Mouse (Mus musculus) stomach, embryonic 15.5 days (tissue): ENCODE data around the gene Mrc1. TPM values are rescaled to one million over a fixed set of nuclear protein-coding genes. Genes with fewer than 3 reads are reported as not detected.

Experiments used
- ATAC-seq: fragments of 200-750 bp; cut with Nextera tagmentation; 2 replicates; pipeline ENCODE4 v1.8.0; 2017; ENCODE audit warnings: low read depth, moderate number of reproducible peaks, moderate TSS enrichment; ENCODE audit not compliant: insufficient read depth, low FRiP score
- H3K27ac ChIP-seq: fragments of 300-500 bp; sonication (generic); 2 replicates; pipeline ENCODE4 v1.5.1; 2015; ENCODE audit warnings: mild to moderate bottlenecking, inconsistent platforms
- H3K27me3 ChIP-seq: fragments of 300-500 bp; sonication (generic); replicated peaks from 2 replicates; pipeline ENCODE4 v1.6.1; 2015; ENCODE audit warnings: inconsistent platforms
- H3K36me3 ChIP-seq: fragments of 300-500 bp; sonication (generic); 2 replicates; pipeline ENCODE4 v1.6.1; 2015; ENCODE audit warnings: inconsistent platforms
- H3K4me1 ChIP-seq: fragments of 300-500 bp; sonication (generic); 2 replicates; pipeline ENCODE4 v1.6.1; 2015; ENCODE audit warnings: inconsistent platforms
- H3K4me2 ChIP-seq: fragments of 300-500 bp; sonication (generic); 2 replicates; pipeline ENCODE4 v1.6.1; 2015; ENCODE audit warnings: mild to moderate bottlenecking, inconsistent platforms
- H3K4me3 ChIP-seq: fragments of 300-500 bp; sonication (generic); replicated peaks from 2 replicates; pipeline ENCODE4 v1.5.1; 2015; ENCODE audit warnings: inconsistent platforms
- H3K9ac ChIP-seq: fragments of 300-500 bp; sonication (generic); 2 replicates; pipeline ENCODE4 v1.6.1; 2015; ENCODE audit warnings: inconsistent platforms
- H3K9me3 ChIP-seq: fragments of 300-500 bp; sonication (generic); 2 replicates; pipeline ENCODE4 v1.6.1; 2016; ENCODE audit warnings: inconsistent platforms
- WGBS: fragments of 180-500 bp; shearing (Covaris S2); methylation state at CpG from one replicate; pipeline ENCODE4 v1.1.7; 2015; 5-methylcytosine and 5-hydroxymethylcytosine counted together
- polyA plus RNA-seq: library from polyadenylated mRNA; unstranded; fragments of >200 nt; fragmentation: Nextera tagmentation; extraction: Ambion mirVana; gene quantifications from 2 replicates; pipeline ENCODE4 v1.2.1, GENCODE M21; 2015

Gene Mrc1
- polyA plus RNA-seq, 1 experiment from 2014 or later = 9.4 TPM

- 69% methylated on average over 3 of the region's 3 CpGs for WGBS
- no peak overlapping the region for H3K4me2 ChIP-seq
- no peak for ATAC-seq
- H3K27me3 ChIP-seq = no peaks in the 10 kb centered on the region
- no peak overlapping the region for H3K9ac ChIP-seq
- no peak overlapping the region for H3K4me3 ChIP-seq
- no peaks in the 10 kb centered on the region for H3K9me3 ChIP-seq
- H3K27ac ChIP-seq = no peak overlapping the region
- no peaks in the 10 kb centered on the region for H3K36me3 ChIP-seq
- no peaks in the 10 kb centered on the region for H3K4me1 ChIP-seq
Observed at GRCm38 (mm10) chr2:14249839-14250564, 20.8 kb downstream of the Mrc1 start.

GRCm38 (mm10) chr2:14251938-14252337, 22.7 kb downstream of the Mrc1 start:
- H3K36me3 ChIP-seq = no peaks in the 10 kb centered on the region
- H3K27me3 ChIP-seq = no peaks in the 10 kb centered on the region
- H3K9me3 ChIP-seq = no peaks in the 10 kb centered on the region
- ATAC-seq = no peak
- no peak overlapping the region for H3K4me2 ChIP-seq
- H3K27ac ChIP-seq = no peak overlapping the region
- 74% methylated on average over 3 of the region's 3 CpGs for WGBS
- no peak overlapping the region for H3K9ac ChIP-seq
- H3K4me3 ChIP-seq = no peak overlapping the region
- H3K4me1 ChIP-seq = no peaks in the 10 kb centered on the region

- no peaks in the 10 kb centered on the region for H3K36me3 ChIP-seq
- no peaks in the 10 kb centered on the region for H3K4me1 ChIP-seq
- no peak overlapping the region for H3K9ac ChIP-seq
- H3K27ac ChIP-seq = no peak overlapping the region
- peak; percentile 68 for ATAC-seq
- H3K4me3 ChIP-seq = no peak overlapping the region
- H3K4me2 ChIP-seq = no peak overlapping the region
- H3K9me3 ChIP-seq = no peaks in the 10 kb centered on the region
- H3K27me3 ChIP-seq = no peaks in the 10 kb centered on the region
Observed at GRCm38 (mm10) chr2:14258345-14258850, 29.2 kb downstream of the Mrc1 start.

- Histone ChIP-seq H3K9me3 (no peaks in the 10 kb centered on the region), H3K27me3 (no peaks in the 10 kb centered on the region), H3K4me3 (no peak overlapping the region), H3K27ac (no peak overlapping the region), H3K4me1 (no peaks in the 10 kb centered on the region), H3K9ac (no peak overlapping the region), H3K36me3 (no peaks in the 10 kb centered on the region), H3K4me2 (no peak overlapping the region)
- no peak for ATAC-seq
- WGBS = 84% methylated on average over 1 of the region's 1 CpGs
Observed at GRCm38 (mm10) chr2:14262090-14262489, 32.9 kb downstream of the Mrc1 start.

GRCm38 (mm10) chr2:14269160-14269559, 40.0 kb downstream of the Mrc1 start:
- no peak overlapping the region for H3K4me2 ChIP-seq
- no peak overlapping the region for H3K27ac ChIP-seq
- no peaks in the 10 kb centered on the region for H3K4me1 ChIP-seq
- no peak overlapping the region for H3K9ac ChIP-seq
- no peak for ATAC-seq
- H3K27me3 ChIP-seq = no peaks in the 10 kb centered on the region
- no peak overlapping the region for H3K4me3 ChIP-seq
- no peaks in the 10 kb centered on the region for H3K36me3 ChIP-seq
- 66% methylated on average over 1 of the region's 1 CpGs for WGBS
- no peaks in the 10 kb centered on the region for H3K9me3 ChIP-seq

GRCm38 (mm10) chr2:14272088-14272487, 42.9 kb downstream of the Mrc1 start:
- Histone ChIP-seq H3K9me3 (no peaks in the 10 kb centered on the region), H3K36me3 (no peaks in the 10 kb centered on the region), H3K27ac (no peak overlapping the region), H3K4me3 (no peak overlapping the region), H3K27me3 (no peaks in the 10 kb centered on the region), H3K9ac (no peak overlapping the region), H3K4me2 (no peak overlapping the region), H3K4me1 (no peaks in the 10 kb centered on the region)
- WGBS = 62% methylated on average over 1 of the region's 1 CpGs
- no peak for ATAC-seq

GRCm38 (mm10) chr2:14275796-14276195, 46.6 kb downstream of the Mrc1 start:
- no peak for ATAC-seq
- Histone ChIP-seq H3K4me3 (no peak overlapping the region), H3K9me3 (no peaks in the 10 kb centered on the region), H3K27ac (no peak overlapping the region), H3K4me1 (no peaks in the 10 kb centered on the region), H3K36me3 (no peaks in the 10 kb centered on the region), H3K27me3 (no peaks in the 10 kb centered on the region), H3K4me2 (no peak overlapping the region), H3K9ac (no peak overlapping the region)
- WGBS = 81% methylated on average over 5 of the region's 5 CpGs

GRCm38 (mm10) chr2:14279256-14279655, 50.1 kb downstream of the Mrc1 start:
- Histone ChIP-seq H3K9ac (no peak overlapping the region), H3K36me3 (no peaks in the 10 kb centered on the region), H3K4me2 (no peak overlapping the region), H3K27ac (no peak overlapping the region), H3K9me3 (no peaks in the 10 kb centered on the region), H3K27me3 (no peaks in the 10 kb centered on the region), H3K4me3 (no peak overlapping the region), H3K4me1 (no peaks in the 10 kb centered on the region)
- WGBS = 22% methylated on average over 2 of the region's 2 CpGs
- ATAC-seq = no peak; the same call in 1 of the 2 replicates

- ATAC-seq = no peak
Observed at GRCm38 (mm10) chr2:14279795-14280194, 50.6 kb downstream of the Mrc1 start.

GRCm38 (mm10) chr2:14295334-14295733, 66.1 kb downstream of the Mrc1 start:
- no peak overlapping the region for H3K4me3 ChIP-seq
- no peak for ATAC-seq
- H3K27me3 ChIP-seq = no peaks in the 10 kb centered on the region
- no peaks in the 10 kb centered on the region for H3K36me3 ChIP-seq
- no peak overlapping the region for H3K4me2 ChIP-seq
- H3K4me1 ChIP-seq = no peaks in the 10 kb centered on the region
- H3K9me3 ChIP-seq = no peaks in the 10 kb centered on the region
- H3K27ac ChIP-seq = no peak overlapping the region
- 22% methylated on average over 5 of the region's 5 CpGs for WGBS
- no peak overlapping the region for H3K9ac ChIP-seq

More at GRCm38 (mm10) chr2:14279795-14280194, 50.6 kb downstream of the Mrc1 start:
- Histone ChIP-seq H3K27ac (no peak overlapping the region), H3K9ac (no peak overlapping the region), H3K4me2 (no peak overlapping the region), H3K36me3 (no peaks in the 10 kb centered on the region), H3K9me3 (no peaks in the 10 kb centered on the region), H3K27me3 (no peaks in the 10 kb centered on the region), H3K4me3 (no peak overlapping the region), H3K4me1 (no peaks in the 10 kb centered on the region)
- 43% methylated on average over 6 of the region's 6 CpGs for WGBS

GRCm38 (mm10) chr2:14312505-14313380, 83.6 kb downstream of the Mrc1 start:
- Histone ChIP-seq H3K4me3 (no peak overlapping the region), H3K27ac (no peak overlapping the region), H3K4me2 (no peak overlapping the region), H3K4me1 (no peaks in the 10 kb centered on the region), H3K9ac (no peak overlapping the region), H3K36me3 (no peaks in the 10 kb centered on the region), H3K27me3 (no peaks in the 10 kb centered on the region), H3K9me3 (no peaks in the 10 kb centered on the region)
- ATAC-seq = no peak
- WGBS = 75% methylated on average over 4 of the region's 4 CpGs

GRCm38 (mm10) chr2:14315113-14315512, 85.9 kb downstream of the Mrc1 start:
- Histone ChIP-seq H3K4me3 (no peak overlapping the region), H3K27ac (no peak overlapping the region), H3K27me3 (no peaks in the 10 kb centered on the region), H3K9me3 (no peaks in the 10 kb centered on the region), H3K4me1 (no peaks in the 10 kb centered on the region), H3K4me2 (no peak overlapping the region), H3K36me3 (no peaks in the 10 kb centered on the region), H3K9ac (no peak overlapping the region)
- WGBS = 53% methylated on average over 3 of the region's 3 CpGs
- ATAC-seq = no peak
